In genomic region chr19:17151781-17152180, GRCm38 (mm10) we compare ENCODE assay signal across 24 mouse cellular contexts.
"Had no signal": no experiment of that assay in that cellular context is flagged by ENCODE, and none has a peak within 500 bp of the region (broad histone marks: within the 10 kb centered on the region; RNA-seq: fewer than 3 reads in every experiment).

No protein-coding gene starts in this region.

- ATAC-seq: hindbrain, postnatal 0 days; intestine, embryonic 16.5 days; liver, embryonic 12.5 days had no signal

- H3K9me3 ChIP-seq: heart, embryonic 12.5 days; hindbrain, embryonic 13.5 days; hindbrain, embryonic 15.5 days; kidney, embryonic 15.5 days; limb, embryonic 13.5 days; limb, embryonic 15.5 days; liver, embryonic 12.5 days had no signal

- H3K27me3 ChIP-seq: hindbrain, embryonic 13.5 days; hindbrain, embryonic 15.5 days; kidney, embryonic 15.5 days; limb, embryonic 13.5 days; limb, embryonic 15.5 days; liver, embryonic 12.5 days had no signal

- H3K4me1 ChIP-seq: heart, embryonic 12.5 days; hindbrain, embryonic 13.5 days; hindbrain, embryonic 15.5 days; kidney, embryonic 15.5 days; limb, embryonic 15.5 days; liver, embryonic 12.5 days had no signal

- H3K27ac ChIP-seq: heart, adult 2 months; hindbrain, embryonic 13.5 days; hindbrain, embryonic 15.5 days; hindbrain, postnatal 0 days; kidney, embryonic 15.5 days; kidney, postnatal 0 days; limb, embryonic 13.5 days; limb, embryonic 15.5 days; liver, embryonic 12.5 days; liver, embryonic 14.5 days had no signal

- H3K4me2 ChIP-seq: heart, embryonic 12.5 days; hindbrain, embryonic 13.5 days; hindbrain, embryonic 15.5 days; kidney, embryonic 15.5 days; limb, embryonic 13.5 days; limb, embryonic 15.5 days; liver, embryonic 12.5 days had no signal

- H3K36me3 ChIP-seq: heart, embryonic 12.5 days; hindbrain, embryonic 13.5 days; hindbrain, embryonic 15.5 days; kidney, embryonic 15.5 days; limb, embryonic 13.5 days; limb, embryonic 15.5 days; liver, embryonic 12.5 days had no signal

- H3K4me3 ChIP-seq: heart, adult 2 months; heart, embryonic 12.5 days; hindbrain, embryonic 13.5 days; hindbrain, embryonic 15.5 days; kidney, embryonic 15.5 days; limb, embryonic 13.5 days; limb, embryonic 15.5 days; liver, embryonic 12.5 days had no signal

- DNase-seq: gastrocnemius, postnatal 14 days; gastrocnemius, postnatal 36 days; heart, adult 2 months; heart, postnatal 10 days; heart, postnatal 36 days; kidney, adult 11 months; kidney, adult 2 months; kidney, adult 9 months; kidney, postnatal 14 days; kidney, postnatal 36 days; layer of hippocampus, adult 9-11 months; layer of hippocampus, postnatal 36 days; left cerebral cortex, postnatal 4 days had no signal

- H3K9ac ChIP-seq: heart, embryonic 12.5 days; hindbrain, embryonic 13.5 days; hindbrain, embryonic 15.5 days; kidney, embryonic 15.5 days; limb, embryonic 13.5 days; limb, embryonic 15.5 days; liver, embryonic 12.5 days; liver, embryonic 14.5 days had no signal
